Mouse (Mus musculus) hindbrain, embryonic 14.5 days (tissue): ENCODE data around the gene Gm40193. TPM values are rescaled to one million over a fixed set of nuclear protein-coding genes. Genes with fewer than 3 reads are reported as not detected.
A peak's percentile ranks its signal among the peaks of the same experiment; 100 is the strongest.

Experiments
- ATAC-seq: fragments of 200-750 bp; cut with Nextera tagmentation; 2 replicates; pipeline ENCODE4 v1.8.0; 2017; ENCODE audit warnings: moderate number of reproducible peaks, mild to moderate bottlenecking, moderate TSS enrichment, moderate library complexity; ENCODE audit not compliant: low FRiP score
- DNase-seq: peaks from one replicate; pipeline ENCODE4 v3.0.0-alpha.2; 2015; ENCODE audit warnings: low spot score
- H3K27ac ChIP-seq: fragments of 300-500 bp; sonication (generic); 2 replicates; pipeline ENCODE4 v1.5.1; 2014; ENCODE audit warnings: mild to moderate bottlenecking, moderate library complexity
- H3K27me3 ChIP-seq: fragments of 300-500 bp; sonication (generic); 2 replicates; pipeline ENCODE4 v1.6.1; 2014; ENCODE audit warnings: mild to moderate bottlenecking, low read length, mixed read lengths; ENCODE audit not compliant: control insufficient read depth, insufficient read depth
- H3K36me3 ChIP-seq: fragments of 300-500 bp; sonication (generic); replicated peaks from 2 replicates; pipeline ENCODE4 v1.6.1; 2014; ENCODE audit not compliant: control insufficient read depth, insufficient read depth
- H3K4me1 ChIP-seq: fragments of 300-500 bp; sonication (generic); replicated peaks from 2 replicates; pipeline ENCODE4 v1.6.1; 2014; ENCODE audit warnings: antibody characterized with exemption, low read length, mixed read lengths; ENCODE audit not compliant: control insufficient read depth, insufficient read depth
- H3K4me2 ChIP-seq: fragments of 300-500 bp; sonication (generic); replicated peaks from 2 replicates; pipeline ENCODE4 v1.6.1; 2014; ENCODE audit warnings: mild to moderate bottlenecking, moderate library complexity
- H3K4me3 ChIP-seq: fragments of 300-500 bp; sonication (generic); replicated peaks from 2 replicates; pipeline ENCODE4 v1.5.1; 2014; ENCODE audit warnings: mild to moderate bottlenecking, low read length
- H3K9ac ChIP-seq: fragments of 300-500 bp; sonication (generic); 2 replicates; pipeline ENCODE4 v1.6.1; 2014
- H3K9me3 ChIP-seq: fragments of 300-500 bp; sonication (generic); 2 replicates; pipeline ENCODE4 v1.6.1; 2016; ENCODE audit warnings: low read length; ENCODE audit not compliant: control insufficient read depth
- WGBS: fragments of 180-500 bp; shearing (Covaris S2); extraction: QIAGEN DNeasy Blood & Tissue Kit; methylation state at CpG from one replicate; pipeline ENCODE4 v1.1.7; 2014; 5-methylcytosine and 5-hydroxymethylcytosine counted together
- polyA plus RNA-seq: library from polyadenylated mRNA; unstranded; fragments of >200 nt; fragmentation: Nextera tagmentation; extraction: Ambion mirVana; gene quantifications from 2 replicates; pipeline ENCODE4 v1.2.1, GENCODE M21; 2014

Gene Gm40193
- polyA plus RNA-seq, 1 experiment from 2014 or later = not detected

DNA sequence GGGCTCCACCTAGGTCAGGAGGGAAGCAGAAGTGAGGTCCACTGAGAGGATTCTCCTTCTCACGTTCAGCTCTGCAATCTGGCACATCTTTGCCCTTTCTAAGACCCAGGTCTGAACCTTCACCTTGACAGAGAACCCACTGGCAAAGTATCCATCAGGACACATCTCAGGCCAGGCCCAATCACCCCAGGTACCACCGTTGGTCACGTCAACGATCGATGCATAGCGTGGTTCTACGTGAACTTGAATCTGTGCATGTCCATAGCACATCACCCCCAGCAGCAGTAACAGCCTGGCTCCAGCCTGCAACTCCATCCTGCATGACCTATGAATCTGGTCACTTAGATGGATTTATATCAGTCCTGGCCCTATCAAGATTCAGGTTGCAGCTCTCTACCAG lies 18.5 kb downstream of the Gm40193 start, which contains the start of gene Vmo1:
Vmo1 (minus strand) TSS at position 329 of the 400 bp plus-strand sequence.
- H3K27ac ChIP-seq = no peak within 1 kb of the TSS
- WGBS = 94% methylated on average over 7 of the region's 7 CpGs
- no peaks in the 10 kb centered on the region for H3K36me3 ChIP-seq
- no peak within 1 kb of the TSS for H3K9ac ChIP-seq
- no peaks in the 10 kb centered on the region; the same call in 1 of the 2 replicates for H3K27me3 ChIP-seq
- no peak within 1 kb of the TSS for H3K4me2 ChIP-seq
- no peaks in the 10 kb centered on the region for H3K9me3 ChIP-seq
- 0 out of 2 replicates have a peak, but pooled peaks cover 7% of the 10 kb centered on the region for H3K4me1 ChIP-seq
- ATAC-seq = no peak
- no peak for DNase-seq
- no peak within 1 kb of the TSS for H3K4me3 ChIP-seq

DNA sequence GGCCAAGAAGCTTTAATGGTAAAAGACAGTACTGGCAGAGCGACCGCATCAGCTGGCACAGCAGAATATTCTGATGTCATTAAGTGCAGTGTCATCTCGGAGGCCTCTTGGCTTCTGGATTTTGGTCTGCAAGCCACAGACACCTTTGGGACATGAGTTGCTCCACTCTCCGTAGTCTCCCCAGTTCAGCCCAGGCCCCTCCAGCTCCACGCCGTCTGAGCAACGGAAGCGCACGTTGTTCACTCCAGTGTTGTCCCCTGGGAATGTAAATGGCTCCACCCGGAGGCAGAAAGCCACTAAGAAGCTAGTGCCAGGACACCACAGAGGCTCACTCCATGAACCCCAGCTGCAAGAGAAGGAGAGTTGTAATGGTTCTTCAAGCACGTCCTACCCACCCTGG lies 19.2 kb downstream of the Gm40193 start:
- no peaks in the 10 kb centered on the region for H3K9me3 ChIP-seq
- no peak overlapping the region for H3K9ac ChIP-seq
- H3K4me1 ChIP-seq = 0 out of 2 replicates have a peak, but pooled peaks cover 7% of the 10 kb centered on the region
- H3K27ac ChIP-seq = no peak overlapping the region
- no peaks in the 10 kb centered on the region for H3K36me3 ChIP-seq
- DNase-seq (no peak), ATAC-seq (no peak)
- no peak overlapping the region for H3K4me2 ChIP-seq
- 43% methylated on average over 11 of the region's 11 CpGs for WGBS
- H3K27me3 ChIP-seq = no peaks in the 10 kb centered on the region; the same call in 1 of the 2 replicates
- no peak overlapping the region for H3K4me3 ChIP-seq

DNA sequence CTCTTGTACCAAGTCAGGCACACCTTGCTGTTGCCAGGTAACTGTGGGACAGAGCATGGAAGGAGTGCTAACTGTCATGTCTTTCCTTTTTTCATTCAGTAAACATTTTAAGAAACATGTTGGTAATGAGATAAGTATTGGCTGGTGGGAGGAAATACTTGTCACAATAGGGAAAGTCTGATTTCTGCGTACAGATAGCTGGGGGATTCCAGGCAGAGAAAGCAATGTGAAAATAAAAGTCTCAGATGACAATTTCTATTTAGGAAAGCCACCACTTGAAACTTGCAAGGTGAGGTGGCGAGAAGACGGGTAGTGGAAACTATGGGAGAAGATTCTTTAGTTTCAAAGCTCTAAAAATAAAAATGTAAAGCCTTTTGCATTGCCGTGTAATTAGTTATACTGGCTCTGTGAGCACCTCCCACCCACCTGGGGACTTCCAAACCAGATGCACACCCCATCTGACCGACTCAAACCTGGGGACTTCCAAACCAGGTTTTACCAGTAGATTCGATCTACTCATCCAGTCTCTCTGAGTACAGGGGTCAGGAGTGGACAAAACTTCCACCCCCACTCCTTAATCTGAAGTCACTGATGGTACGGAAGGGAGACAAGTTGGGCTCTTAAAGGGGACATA lies 19.9 kb downstream of the Gm40193 start:
- no peak overlapping the region for H3K4me2 ChIP-seq
- H3K4me3 ChIP-seq = no peak overlapping the region
- DNase-seq (no peak), ATAC-seq (no peak)
- 0 out of 2 replicates have a peak, but pooled peaks cover 7% of the 10 kb centered on the region for H3K4me1 ChIP-seq
- no peaks in the 10 kb centered on the region for H3K9me3 ChIP-seq
- H3K27ac ChIP-seq = no peak overlapping the region
- no peak overlapping the region for H3K9ac ChIP-seq
- 79% methylated on average over 7 of the region's 7 CpGs for WGBS
- H3K27me3 ChIP-seq = peaks cover 4% of the 10 kb centered on the region; the same call in 1 of the 2 replicates
- H3K36me3 ChIP-seq = no peaks in the 10 kb centered on the region

- H3K4me1 ChIP-seq = 0 out of 2 replicates have a peak, but pooled peaks cover 7% of the 10 kb centered on the region
- H3K4me3 ChIP-seq = no peak overlapping the region
- WGBS = 93% methylated on average over 7 of the region's 7 CpGs
- H3K27ac ChIP-seq = no peak overlapping the region
- no peak for ATAC-seq
- H3K27me3 ChIP-seq = peaks cover 4% of the 10 kb centered on the region; the same call in 1 of the 2 replicates
- DNase-seq = no peak
- H3K36me3 ChIP-seq = no peaks in the 10 kb centered on the region
- no peaks in the 10 kb centered on the region for H3K9me3 ChIP-seq
- H3K4me2 ChIP-seq = no peak overlapping the region
- H3K9ac ChIP-seq = no peak overlapping the region
Observed at GRCm38 (mm10) chr11:70511825-70512224, 20.9 kb downstream of the Gm40193 start.

GRCm38 (mm10) chr11:70511242-70511641 lies 21.5 kb downstream of the Gm40193 start:
- H3K4me2 ChIP-seq = no peak overlapping the region
- H3K27ac ChIP-seq = no peak overlapping the region
- DNase-seq (no peak), ATAC-seq (no peak)
- no peak overlapping the region for H3K9ac ChIP-seq
- WGBS = 77% methylated on average over 2 of the region's 2 CpGs
- H3K36me3 ChIP-seq = no peaks in the 10 kb centered on the region
- H3K4me1 ChIP-seq = 0 out of 2 replicates have a peak, but pooled peaks cover 7% of the 10 kb centered on the region
- no peak overlapping the region for H3K4me3 ChIP-seq
- no peaks in the 10 kb centered on the region for H3K9me3 ChIP-seq
- H3K27me3 ChIP-seq = peaks cover 4% of the 10 kb centered on the region; the same call in 1 of the 2 replicates

DNA sequence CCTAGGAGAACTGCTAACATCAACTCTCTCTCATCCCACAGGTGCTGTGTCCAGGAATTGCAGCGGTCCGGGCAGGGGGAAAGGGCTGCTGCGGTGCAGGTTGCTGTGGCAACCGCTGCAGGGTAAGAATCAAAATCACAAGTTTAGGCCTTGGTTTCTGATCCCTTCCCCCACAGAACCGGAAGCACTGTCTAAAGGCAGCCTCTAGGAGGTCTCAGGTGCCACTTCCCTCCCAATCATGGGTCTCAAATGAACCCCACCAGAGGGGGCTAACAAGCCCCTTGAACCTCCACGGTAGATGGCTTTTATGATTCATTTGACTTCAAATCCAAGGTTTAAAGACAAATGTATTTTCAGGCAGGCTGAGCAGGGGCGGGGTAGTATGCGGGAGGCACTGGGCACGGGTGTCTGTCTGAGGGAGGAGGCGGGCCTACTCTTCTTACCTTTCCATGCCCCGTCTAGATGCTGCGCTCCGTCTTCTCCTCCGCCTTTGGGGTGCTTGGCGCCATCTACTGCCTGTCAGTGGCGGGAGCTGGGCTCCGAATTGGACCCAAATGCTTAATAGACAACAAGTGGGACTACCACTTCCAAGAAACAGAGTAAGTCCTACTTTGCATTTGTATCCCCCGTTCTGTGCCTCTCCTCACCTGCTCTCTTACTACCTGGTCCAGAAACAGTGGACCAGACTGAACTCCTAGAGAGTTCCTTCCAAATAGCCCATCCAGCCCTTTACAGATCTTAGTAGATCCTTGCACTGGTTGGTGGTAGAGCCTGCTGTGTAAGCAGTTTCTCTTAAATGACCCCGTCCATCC lies 22.8 kb downstream of the Gm40193 start:
- WGBS = 7% methylated on average over 19 of the region's 19 CpGs
- H3K4me3 ChIP-seq = no peak overlapping the region
- no peak overlapping the region; the same call in 1 of the 2 replicates for H3K9ac ChIP-seq
- DNase-seq (peak; percentile 67), ATAC-seq (peak; percentile 37; the same call in 1 of the 2 replicates)
- no peaks in the 10 kb centered on the region for H3K9me3 ChIP-seq
- peak overlapping the region; percentile 42 for H3K4me2 ChIP-seq
- H3K36me3 ChIP-seq = no peaks in the 10 kb centered on the region
- peaks cover 4% of the 10 kb centered on the region for H3K27me3 ChIP-seq
- H3K27ac ChIP-seq = no peak overlapping the region
- H3K4me1 ChIP-seq = 0 out of 2 replicates have a peak, but pooled peaks cover 7% of the 10 kb centered on the region

- H3K9ac ChIP-seq = no peak overlapping the region
- DNase-seq = no peak
- H3K9me3 ChIP-seq = no peaks in the 10 kb centered on the region
- H3K4me3 ChIP-seq = no peak overlapping the region
- 0 out of 2 replicates have a peak, but pooled peaks cover 7% of the 10 kb centered on the region for H3K4me1 ChIP-seq
- H3K36me3 ChIP-seq = no peaks in the 10 kb centered on the region
- peaks cover 4% of the 10 kb centered on the region for H3K27me3 ChIP-seq
- no peak for ATAC-seq
- no peak overlapping the region for H3K27ac ChIP-seq
- 74% methylated on average over 7 of the region's 7 CpGs for WGBS
- no peak overlapping the region for H3K4me2 ChIP-seq
Observed at GRCm38 (mm10) chr11:70506962-70507515, 25.7 kb downstream of the Gm40193 start.

- Histone ChIP-seq H3K9ac (no peak overlapping the region), H3K4me2 (no peak overlapping the region), H3K36me3 (no peaks in the 10 kb centered on the region), H3K27me3 (peaks cover 4% of the 10 kb centered on the region), H3K4me3 (no peak overlapping the region), H3K9me3 (no peaks in the 10 kb centered on the region), H3K27ac (no peak overlapping the region), H3K4me1 (0 out of 2 replicates have a peak, but pooled peaks cover 7% of the 10 kb centered on the region)
- ATAC-seq = no peak
- 33% methylated on average over 4 of the region's 4 CpGs for WGBS
- DNase-seq = peak; percentile 74
Observed at GRCm38 (mm10) chr11:70506385-70506784, 26.4 kb downstream of the Gm40193 start.

DNA sequence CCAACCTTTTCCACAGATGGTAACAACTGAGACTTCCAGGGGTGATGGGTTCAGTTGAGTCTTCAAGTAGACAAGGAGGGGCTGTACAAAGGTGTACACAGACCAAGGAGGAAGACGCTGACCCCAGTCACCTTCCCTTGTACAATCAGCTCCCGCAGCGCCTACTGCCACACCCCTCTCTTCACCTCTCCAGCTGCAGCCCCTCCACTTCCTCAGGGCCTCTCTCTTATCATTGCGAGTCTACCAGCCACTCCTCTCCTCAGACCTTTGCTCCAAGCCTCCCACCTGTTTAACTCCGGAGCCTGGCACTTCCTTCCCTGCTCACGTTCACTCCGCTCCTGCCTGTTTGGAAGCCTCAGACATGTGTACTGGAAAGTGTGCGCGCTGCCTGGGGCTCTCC lies 27.8 kb downstream of the Gm40193 start, which contains the start of gene Tm4sf5:
Tm4sf5 (plus strand) TSS at position 275 of the 400 bp plus-strand sequence.
- no peak for DNase-seq
- Histone ChIP-seq H3K27me3 (peaks cover 4% of the 10 kb centered on the region), H3K4me2 (no peak within 1 kb of the TSS), H3K4me1 (0 out of 2 replicates have a peak, but pooled peaks cover 6% of the 10 kb centered on the region), H3K36me3 (no peaks in the 10 kb centered on the region), H3K27ac (no peak within 1 kb of the TSS), H3K4me3 (no peak within 1 kb of the TSS), H3K9ac (no peak within 1 kb of the TSS), H3K9me3 (no peaks in the 10 kb centered on the region)
- no peak for ATAC-seq
- WGBS = 84% methylated on average over 9 of the region's 9 CpGs
